Mouse (Mus musculus): ENCODE results near the gene Tmem59l. TPM values are rescaled to one million over a fixed set of nuclear protein-coding genes. Genes with fewer than 3 reads are reported as not detected.

Tmem59l gene
- total RNA-seq, 2 experiments from 2014 or later = not detected

DNA sequence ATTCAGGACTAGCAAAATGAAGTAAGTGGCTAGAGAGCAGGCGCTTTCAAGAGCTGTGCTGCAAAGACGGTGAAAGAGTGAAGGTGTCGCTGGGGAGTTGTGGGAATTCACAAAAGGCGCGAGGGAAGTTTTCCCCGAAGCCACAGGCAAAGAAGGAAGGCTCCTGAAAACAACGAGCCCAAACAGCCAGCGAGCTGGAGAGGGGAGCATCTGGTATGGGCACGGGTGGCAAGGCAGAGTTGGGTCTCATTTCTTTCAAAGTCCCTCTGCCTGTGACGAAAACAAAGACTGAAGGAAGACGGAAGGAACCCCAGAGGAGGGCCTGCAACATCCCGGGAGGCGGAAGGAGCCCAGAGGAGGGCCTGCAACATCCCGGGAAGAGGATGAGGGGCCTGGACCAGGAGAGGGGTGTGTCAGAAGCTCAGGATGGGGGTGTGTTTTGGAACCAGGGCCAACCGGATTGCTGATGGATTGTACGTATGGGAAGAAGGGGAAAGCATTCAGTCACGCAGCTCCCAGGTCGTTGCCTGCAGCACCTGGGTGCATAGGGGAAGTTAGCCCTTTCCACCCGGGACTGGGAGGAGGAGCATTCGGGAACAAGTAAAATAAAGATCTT, 3.8 kb upstream of the Tmem59l start:
- intact Hi-C loops (cut with DNase I) = no loop called here
- no peak for DNase-seq

- no peak for DNase-seq
- intact Hi-C loops (cut with DNase I) = no loop called here
These were observed 3.1 kb upstream of the Tmem59l start for GRCm38 (mm10) chr8:70490061-70490879.

DNA sequence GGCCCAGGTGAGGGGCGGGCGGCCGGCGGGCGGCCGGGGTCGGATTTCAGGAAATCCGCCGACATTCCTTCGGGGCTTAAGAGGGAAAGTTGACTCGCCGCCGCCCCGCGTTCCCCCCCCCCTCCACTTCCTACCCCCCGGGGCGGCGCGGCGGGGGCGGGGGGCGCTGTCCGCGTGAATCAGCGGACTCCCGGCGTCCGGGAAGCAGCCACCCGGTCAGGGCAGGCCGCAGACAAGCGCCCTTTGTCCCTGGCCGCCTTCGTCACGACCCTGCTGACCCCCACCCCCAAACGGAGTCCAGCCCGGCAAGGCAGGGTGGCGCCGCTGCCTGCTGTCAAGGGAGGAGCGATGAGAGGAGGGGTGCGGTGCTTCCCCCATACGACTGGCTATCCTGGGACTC, 2.4 kb upstream of the Tmem59l start:
- no peak for DNase-seq
- intact Hi-C loops (cut with DNase I) = no loop called here

GRCm38 (mm10) chr8:70488931-70489470, 1.8 kb upstream of the Tmem59l start:
- no peak for DNase-seq
- intact Hi-C loops (cut with DNase I) = no loop called here

DNA sequence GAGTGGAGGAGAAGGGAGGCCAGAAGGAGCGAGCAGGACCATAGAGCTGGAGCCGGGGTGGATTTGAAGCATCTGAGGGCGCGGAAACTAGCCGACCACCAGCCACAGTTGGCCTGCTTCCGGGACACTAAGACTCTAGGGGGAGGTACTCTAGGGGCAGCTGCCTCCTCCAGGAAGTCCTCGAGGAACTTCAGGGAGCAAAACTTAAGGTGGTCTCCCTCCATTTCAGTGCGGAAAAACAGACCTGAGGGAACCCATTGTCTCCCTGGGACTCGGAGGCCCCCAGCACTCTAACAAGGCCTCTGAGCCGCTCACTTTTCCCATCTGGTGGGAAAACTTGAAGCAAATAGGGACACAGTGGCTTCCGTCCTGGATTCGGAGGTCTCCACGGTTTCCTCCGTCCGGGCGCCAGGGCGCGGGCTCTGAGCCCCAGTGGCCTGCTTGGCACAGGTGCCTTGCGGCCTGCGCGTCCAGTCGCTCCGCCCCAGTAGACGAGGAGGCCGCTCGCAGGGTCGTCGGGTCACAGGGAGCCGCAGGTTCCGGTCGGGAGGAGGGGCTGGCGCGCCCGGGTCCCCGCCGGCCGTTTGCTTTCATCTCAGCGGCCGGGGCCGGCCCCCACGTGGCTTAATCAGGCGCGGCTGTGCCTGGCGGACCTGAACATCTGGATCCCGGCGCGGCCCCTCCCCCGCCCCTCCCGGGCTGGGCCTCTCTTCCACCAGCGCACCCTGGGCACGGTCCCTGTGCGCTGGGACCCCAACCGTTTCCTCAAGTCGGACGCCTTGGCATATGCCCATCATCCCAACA, 1.0 kb upstream of the Tmem59l start:
- intact Hi-C loops (cut with DNase I) = no loop called here

DNA sequence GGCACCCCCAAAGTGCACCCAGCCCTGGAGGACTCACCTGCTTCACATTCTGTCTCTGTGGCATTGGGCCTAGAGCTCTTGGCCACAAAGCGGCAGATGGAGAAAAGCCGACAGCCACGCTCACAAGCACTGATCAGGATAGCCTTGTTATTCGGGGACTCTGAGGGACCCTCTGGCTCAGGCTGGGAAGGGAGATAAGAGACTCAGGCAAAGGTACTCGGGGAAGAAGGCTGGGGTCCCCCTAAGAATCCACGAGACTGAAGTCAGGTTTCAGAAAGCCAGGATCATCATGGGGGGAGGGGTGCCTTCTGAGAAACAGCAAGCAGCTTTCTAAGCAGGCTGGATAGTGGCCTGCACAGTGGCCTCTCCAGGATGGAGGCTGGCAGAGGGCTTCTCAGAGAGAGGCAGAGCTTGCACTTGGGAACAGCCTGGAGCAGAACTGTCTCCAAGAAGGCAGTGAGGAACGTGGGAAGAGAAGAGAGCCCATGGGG, 922 bp downstream of the Tmem59l start:
- intact Hi-C loops (cut with DNase I) = no loop called here

More for the DNA sequence above, 1.0 kb upstream of the Tmem59l start:
- DNase-seq = no peak

GRCm38 (mm10) chr8:70482943-70483342, 4.2 kb downstream of the Tmem59l start:
- DNase-seq = no peak
- intact Hi-C loops (cut with DNase I) = no loop called here

More for the DNA sequence above, 922 bp downstream of the Tmem59l start:
- no peak for DNase-seq

DNA sequence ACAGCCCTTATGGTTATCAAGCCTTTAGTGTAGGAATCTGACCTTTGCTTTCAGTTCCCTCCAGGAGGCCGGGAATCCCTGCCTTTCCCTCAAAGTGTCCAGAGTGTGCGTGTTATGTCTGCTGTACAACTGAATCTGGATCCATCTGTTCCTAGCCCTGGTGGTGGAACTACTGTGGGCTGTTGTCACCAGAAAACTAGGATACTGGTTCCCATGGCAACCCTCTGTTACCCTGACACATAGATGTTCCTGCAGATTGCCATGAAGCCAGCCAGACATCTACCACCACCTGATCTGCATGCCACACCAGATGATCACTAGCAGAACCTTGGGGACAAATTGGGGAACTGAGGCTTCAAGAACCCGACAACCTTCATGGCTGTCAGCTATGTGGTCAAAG, 5.2 kb downstream of the Tmem59l start:
- no peak for DNase-seq
- intact Hi-C loops (cut with DNase I) = no loop called here

DNA sequence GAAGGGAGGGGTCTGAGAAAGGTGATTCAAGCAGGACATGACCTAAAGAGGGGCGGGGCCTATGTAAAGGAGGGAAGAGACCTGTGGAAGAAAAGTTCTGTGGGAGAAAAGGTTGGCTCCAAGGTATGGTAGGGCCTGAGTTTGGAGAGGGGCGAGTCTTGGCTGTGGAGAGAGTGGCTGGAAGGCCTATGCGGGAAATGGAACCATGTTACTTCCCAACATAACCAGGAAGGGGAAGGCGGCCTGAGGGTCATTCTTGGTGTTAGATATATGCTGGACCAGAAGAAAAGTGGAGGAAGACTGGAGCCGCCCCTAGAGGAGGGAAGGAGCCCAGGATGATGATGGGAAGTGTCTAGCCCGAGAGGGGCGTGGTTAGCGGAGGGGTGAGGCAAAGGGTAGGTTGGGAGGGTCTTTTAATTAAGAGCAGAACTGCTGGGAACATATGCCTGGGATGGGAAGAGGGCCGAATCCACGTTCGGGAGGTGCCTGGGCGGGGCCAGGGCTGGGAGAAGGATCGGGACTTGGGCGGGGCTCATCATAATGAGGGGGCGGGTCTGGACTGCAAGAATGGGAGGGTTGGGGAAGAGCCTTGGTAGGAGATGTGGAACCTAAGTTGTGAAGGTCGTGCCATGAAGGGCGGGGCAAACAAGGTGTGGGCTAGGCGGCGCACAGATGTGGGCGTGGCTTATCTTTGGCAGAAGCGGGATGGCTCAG, 9.7 kb downstream of the Tmem59l start:
- no peak for DNase-seq
- intact Hi-C loops (cut with DNase I) = no loop called here

- intact Hi-C loops (cut with DNase I) = no loop called here
- peak; percentile 94 to 96 for DNase-seq
These were observed 10.6 kb downstream of the Tmem59l start, which contains the start of gene Klhl26 for GRCm38 (mm10) chr8:70476333-70477268. Gene Klhl26 (minus strand): TSS chr8:70476968.

DNA sequence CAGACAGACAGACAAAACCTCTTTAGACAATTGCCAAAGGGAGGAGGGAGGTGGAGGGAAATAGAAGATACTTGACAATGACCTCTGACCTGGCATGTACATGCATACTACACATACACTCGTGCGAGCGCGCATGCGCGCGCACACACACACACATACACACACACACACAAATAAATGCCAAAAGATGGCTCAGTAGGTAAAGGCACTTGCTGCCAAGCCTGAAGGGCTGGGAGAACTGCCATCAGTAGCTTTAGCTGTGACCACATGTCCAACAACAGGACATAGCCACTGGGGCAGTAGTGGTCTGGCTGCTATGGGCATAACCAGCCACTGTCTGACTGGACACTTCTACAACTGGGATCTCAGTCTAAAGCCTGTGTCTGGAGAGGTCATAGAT, 15.3 kb downstream of the Tmem59l start:
- intact Hi-C loops (cut with DNase I) = no loop called here
- DNase-seq = no peak

GRCm38 (mm10) chr8:70469938-70470337, 17.2 kb downstream of the Tmem59l start:
- DNase-seq = no peak
- intact Hi-C loops (cut with DNase I) = no loop called here

- DNase-seq = no peak
- intact Hi-C loops (cut with DNase I) = no loop called here
These were observed 17.8 kb downstream of the Tmem59l start for GRCm38 (mm10) chr8:70469295-70469916.

DNA sequence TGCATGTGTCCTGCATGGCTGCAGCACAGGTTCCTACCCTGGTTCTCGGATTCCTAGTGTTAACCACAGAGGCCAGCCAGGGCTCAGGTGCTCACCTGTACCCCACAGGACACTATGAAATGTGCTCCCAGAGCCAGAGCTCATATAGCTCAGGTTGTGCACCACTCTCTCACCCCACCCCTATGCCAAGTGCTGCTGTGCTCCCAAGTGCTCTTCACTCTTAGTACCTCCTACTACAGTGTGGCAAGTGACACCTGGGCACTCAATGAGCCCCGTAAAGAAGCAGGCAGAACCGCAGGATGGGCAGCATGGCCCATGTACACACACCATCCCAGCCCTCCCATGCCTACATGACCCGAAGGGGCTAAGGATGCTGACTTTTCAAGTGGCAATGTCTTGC, 18.4 kb downstream of the Tmem59l start:
- intact Hi-C loops (cut with DNase I) = no loop called here

GRCm38 (mm10) chr8:70467907-70468306, 19.3 kb downstream of the Tmem59l start:
- intact Hi-C loops (cut with DNase I) = no loop called here
- no peak for DNase-seq

More for the DNA sequence above, 18.4 kb downstream of the Tmem59l start:
- DNase-seq = no peak

GRCm38 (mm10) chr8:70467229-70467725, 19.9 kb downstream of the Tmem59l start:
- peak in 1 of 2 experiments; percentile 44 for DNase-seq
- intact Hi-C loops (cut with DNase I) = no loop called here

- intact Hi-C loops (cut with DNase I) = no loop called here
These were observed 20.4 kb downstream of the Tmem59l start for GRCm38 (mm10) chr8:70466771-70467170.

DNA sequence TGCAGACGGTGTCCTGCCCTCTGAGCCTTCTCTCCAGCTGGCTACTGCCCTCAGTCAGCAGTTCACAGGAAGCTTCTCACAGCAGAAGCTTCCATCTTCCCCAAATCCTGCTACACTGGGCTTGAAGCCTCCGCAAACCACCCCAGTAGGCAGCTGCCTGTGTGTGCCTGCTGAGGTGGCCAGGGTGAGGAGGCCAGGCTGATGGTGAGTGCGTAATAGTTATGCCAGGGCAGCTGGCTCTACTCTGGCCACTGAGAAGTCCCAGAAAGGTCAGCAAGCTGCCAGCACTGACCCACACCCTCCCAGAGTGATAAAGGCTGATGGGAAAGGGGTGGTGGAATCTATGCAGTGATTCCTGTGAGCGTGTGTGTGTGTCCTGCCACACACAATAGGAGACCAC, 20.9 kb downstream of the Tmem59l start:
- DNase-seq = no peak
- intact Hi-C loops (cut with DNase I) = no loop called here

More at GRCm38 (mm10) chr8:70466771-70467170, 20.4 kb downstream of the Tmem59l start:
- DNase-seq = peak; percentile 63 to 64
